In genomic region chr11:110261867-110262266, GRCm38 (mm10) we compare ENCODE assay signal across 28 mouse cellular contexts. TPM values are rescaled to one million over a fixed set of nuclear protein-coding genes. Genes with fewer than 3 reads are reported as not detected.
"Had no signal": no experiment of that assay in that cellular context is flagged by ENCODE, and none has a peak within 500 bp of the region (broad histone marks: within the 10 kb centered on the region; RNA-seq: fewer than 3 reads in every experiment).

No protein-coding gene starts in this region.

- H3K9ac ChIP-seq: embryonic facial prominence, embryonic 12.5 days; embryonic facial prominence, embryonic 13.5 days; embryonic facial prominence, embryonic 15.5 days; forebrain, embryonic 12.5 days; forebrain, embryonic 13.5 days; forebrain, embryonic 15.5 days; forebrain, postnatal 0 days had no signal

- H3K4me3 ChIP-seq: embryonic facial prominence, embryonic 10.5 days; embryonic facial prominence, embryonic 12.5 days; embryonic facial prominence, embryonic 13.5 days; embryonic facial prominence, embryonic 15.5 days; erythroblast, embryonic 14.5 days; forebrain, embryonic 10.5 days; forebrain, embryonic 12.5 days; forebrain, embryonic 13.5 days; forebrain, embryonic 15.5 days; gastrocnemius, adult 2 months; heart, adult 2 months had no signal

- H3K36me3 ChIP-seq: embryonic facial prominence, embryonic 10.5 days; embryonic facial prominence, embryonic 12.5 days; embryonic facial prominence, embryonic 13.5 days; embryonic facial prominence, embryonic 15.5 days; forebrain, embryonic 10.5 days; forebrain, embryonic 12.5 days; forebrain, embryonic 15.5 days had no signal

- DNase-seq: cerebellum, adult 8-10 months; cerebellum, adult 9-10 months; cerebellum, adult 9-11 months; cerebellum, postnatal 10 days; cerebellum, postnatal 14 days; cerebellum, postnatal 25 days; cerebellum, postnatal 36 days; embryo, embryonic 11 days; forebrain, postnatal 0 days; gastrocnemius, adult 2 months; gastrocnemius, postnatal 10 days; gastrocnemius, postnatal 14 days; gastrocnemius, postnatal 25 days; gastrocnemius, postnatal 36 days; heart, adult 11 months; heart, adult 18-20 months; heart, adult 2 months had no signal

- H3K4me1 ChIP-seq: embryonic facial prominence, embryonic 10.5 days; embryonic facial prominence, embryonic 12.5 days; embryonic facial prominence, embryonic 13.5 days; forebrain, embryonic 10.5 days; forebrain, embryonic 12.5 days had no signal

- H3K27ac ChIP-seq: embryonic facial prominence, embryonic 10.5 days; embryonic facial prominence, embryonic 12.5 days; embryonic facial prominence, embryonic 13.5 days; embryonic facial prominence, embryonic 15.5 days; forebrain, embryonic 10.5 days; forebrain, embryonic 12.5 days; forebrain, embryonic 13.5 days; forebrain, embryonic 15.5 days; gastrocnemius, adult 2 months; heart, adult 2 months had no signal

- H3K4me2 ChIP-seq: embryonic facial prominence, embryonic 12.5 days; embryonic facial prominence, embryonic 13.5 days; embryonic facial prominence, embryonic 15.5 days; forebrain, embryonic 12.5 days; forebrain, embryonic 13.5 days; forebrain, embryonic 15.5 days had no signal

- H3K27me3 ChIP-seq: embryonic facial prominence, embryonic 12.5 days; embryonic facial prominence, embryonic 13.5 days; embryonic facial prominence, embryonic 15.5 days; forebrain, embryonic 12.5 days; forebrain, embryonic 13.5 days; forebrain, embryonic 15.5 days had no signal

- ATAC-seq: forebrain, embryonic 13.5 days; forebrain, embryonic 14.5 days; forebrain, embryonic 15.5 days; forebrain, embryonic 16.5 days; forebrain, postnatal 0 days had no signal

- H3K9me3 ChIP-seq: embryonic facial prominence, embryonic 12.5 days; forebrain, embryonic 12.5 days; forebrain, embryonic 15.5 days had no signal

RNA-seq across cellular contexts. Expression of gene Abca6, which starts 10.3 kb away (rescaled TPM):
- polyA plus RNA-seq: erythroblast, embryonic 14.5 days had no signal
